Mouse (Mus musculus): ENCODE measurements around the gene Noxo1.
"Not testable (repeated sequence)": the region's sequence is repeated elsewhere in the genome, so short reads cannot be mapped to it uniquely, and the experiment has no call there.

GRCm38 (mm10) chr17:24667011-24667410 is 29.0 kb upstream of the Noxo1 start:
- TF ChIP-seq POLR2A (IDR thresholded peaks at IDR 0.05; ENCODE audit: borderline replicate concordance, extremely low read depth, insufficient read depth, insufficient read length, poor library complexity, severe bottlenecking); CTCF (IDR thresholded peaks at IDR 0.05; ENCODE audit: borderline replicate concordance, extremely low read depth, insufficient read depth, insufficient read length): not testable (repeated sequence)
